Mouse (Mus musculus) hindlimb bud, embryonic 11.5 days (tissue): ENCODE measurements around the gene Olfr605.
"Not testable (repeated sequence)": the region's sequence is repeated elsewhere in the genome, so short reads cannot be mapped to it uniquely, and the experiment has no call there.

ENCODE experiments used
- DNase-seq: peaks from one replicate; pipeline ENCODE4 v3.0.0-alpha.2; 2012; ENCODE audit warnings: low read depth, low spot score; ENCODE audit errors: extremely low spot score

Olfr605 gene

GRCm38 (mm10) chr7:103445339-103445738, at the start of gene Olfr605:
Gene Olfr605 (minus strand): TSS chr7:103445439.
- DNase-seq = no peak

DNA sequence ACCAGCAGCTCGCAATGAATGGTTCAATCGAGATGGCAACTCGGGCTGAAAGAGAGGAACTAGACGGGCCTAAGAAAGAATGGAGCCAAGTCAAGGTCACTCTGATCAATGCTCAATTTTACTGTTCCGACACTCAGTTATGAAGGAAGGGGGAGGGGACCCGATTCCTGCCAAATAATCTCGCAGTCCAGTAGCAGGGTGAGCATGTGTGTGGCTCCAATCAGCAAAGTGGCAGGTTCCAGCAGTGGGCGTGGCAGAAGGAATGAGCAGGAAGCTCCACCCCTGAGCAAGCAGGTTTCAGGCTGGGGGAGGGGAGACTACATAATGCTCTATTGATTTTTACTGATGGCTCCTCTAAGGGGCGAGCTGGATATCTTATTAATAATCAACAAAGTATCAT, 31.9 kb upstream of the Olfr605 start:
- not testable (repeated sequence) for DNase-seq

- no peak for DNase-seq
These were observed 24.3 kb upstream of the Olfr605 start, which contains the start of gene Olfr608 for GRCm38 (mm10) chr7:103469577-103469976. Gene Olfr608 (plus strand): TSS chr7:103469877.

DNA sequence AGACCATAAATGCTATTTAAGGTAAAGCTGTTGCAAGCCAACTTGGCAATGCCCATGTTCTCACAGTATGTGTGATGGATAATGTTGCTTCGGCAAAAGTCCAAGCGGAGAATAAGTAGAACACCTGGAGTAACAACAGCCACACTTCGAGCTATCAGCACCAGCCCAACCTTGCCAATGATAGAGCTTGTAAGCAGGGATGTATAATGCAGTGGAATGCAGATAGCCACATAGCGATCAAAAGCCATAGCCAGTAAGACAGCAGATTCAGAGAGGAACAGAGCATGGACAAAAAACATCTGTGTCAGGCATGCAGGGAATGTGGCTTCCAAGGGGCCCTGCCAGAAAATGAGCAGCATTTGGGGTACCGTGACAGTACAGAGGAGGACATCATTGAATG, 15.4 kb upstream of the Olfr605 start:
- no peak for DNase-seq

GRCm38 (mm10) chr7:103448746-103449145, 3.5 kb upstream of the Olfr605 start, which contains the start of gene Olfr606:
Gene Olfr606 (plus strand): TSS chr7:103449046.
- no peak for DNase-seq

DNA sequence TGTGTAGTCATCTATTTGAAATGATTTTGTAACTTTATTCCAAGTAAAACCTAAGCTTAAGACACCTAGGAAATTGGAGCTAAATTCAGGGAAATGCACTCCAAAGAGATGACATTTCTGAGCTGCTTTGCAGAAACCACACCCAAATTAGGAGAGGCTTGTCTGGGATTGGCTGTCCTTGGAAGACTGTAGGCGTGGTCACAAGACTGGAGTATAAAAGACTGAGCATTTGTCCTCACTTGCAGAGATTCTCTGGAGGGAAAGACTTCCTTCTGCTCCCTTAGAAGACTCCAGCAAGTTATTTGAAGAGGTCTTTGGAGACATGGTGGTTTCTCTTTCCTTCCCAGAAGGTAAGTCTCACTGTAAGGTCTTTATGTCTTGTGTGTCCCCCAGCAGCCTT, 30.5 kb downstream of the Olfr605 start, which contains the start of gene Usp17lc:
Gene Usp17lc (plus strand): TSS at position 301 of the 400 bp plus-strand sequence.
- not testable (repeated sequence) for DNase-seq

DNA sequence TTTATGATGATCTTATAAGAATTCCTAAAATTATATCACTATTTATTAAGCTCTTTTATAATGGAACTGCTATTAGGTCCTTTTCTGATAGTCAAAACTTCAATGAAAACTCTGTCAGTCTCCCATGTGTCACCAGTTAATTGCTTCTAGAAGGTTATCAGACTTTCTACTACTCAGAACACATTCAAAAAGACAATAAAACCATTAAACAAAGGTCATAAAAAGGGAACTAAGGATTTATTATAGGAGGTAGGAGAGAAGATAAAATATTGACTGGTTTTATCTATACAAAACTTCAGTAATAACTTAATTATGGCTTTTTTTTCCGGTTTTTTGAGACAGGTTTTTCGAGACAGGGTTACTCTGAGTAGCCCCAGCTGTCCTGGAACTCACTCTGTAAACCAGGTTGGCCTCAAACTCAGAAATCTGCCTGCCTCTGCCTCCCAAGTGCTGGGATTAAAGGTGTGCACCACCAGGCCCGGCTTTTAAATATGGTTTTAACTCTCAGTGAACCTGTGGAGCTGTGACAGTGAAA, 38.7 kb downstream of the Olfr605 start:
- not testable (repeated sequence) for DNase-seq

- DNase-seq = no peak
These were observed 46.3 kb downstream of the Olfr605 start for GRCm38 (mm10) chr7:103398981-103399380.

GRCm38 (mm10) chr7:103397758-103398157, 47.5 kb downstream of the Olfr605 start:
- DNase-seq = no peak
